Mouse (Mus musculus) C2C12 (cell line): ENCODE measurements around the gene Mrm3.

ENCODE experiments used
- CEBPB ChIP-seq: IDR thresholded peaks from one replicate; pipeline ENCODE4 v1.6.1; 2011; ENCODE audit warnings: low read depth, mild to moderate bottlenecking, control low read depth, moderate library complexity
- CTCF ChIP-seq: IDR thresholded peaks from one replicate; pipeline ENCODE4 v1.5.1; 2011; ENCODE audit not compliant: control insufficient read depth, insufficient read depth, insufficient read length
- MAX ChIP-seq: IDR thresholded peaks from one replicate; pipeline ENCODE4 v1.6.1; 2011; ENCODE audit warnings: mild to moderate bottlenecking, control low read depth

GRCm38 (mm10) chr11:76216049-76216540 lies 27.4 kb upstream of the Mrm3 start:
- TF ChIP-seq CTCF (no peak), MAX (no peak), CEBPB (no peak)
